Mouse (Mus musculus): ENCODE data around the gene Hist1h1c.
"Not testable (repeated sequence)": the region's sequence is repeated elsewhere in the genome, so short reads cannot be mapped to it uniquely, and the experiment has no call there.

Hist1h1c gene

DNA sequence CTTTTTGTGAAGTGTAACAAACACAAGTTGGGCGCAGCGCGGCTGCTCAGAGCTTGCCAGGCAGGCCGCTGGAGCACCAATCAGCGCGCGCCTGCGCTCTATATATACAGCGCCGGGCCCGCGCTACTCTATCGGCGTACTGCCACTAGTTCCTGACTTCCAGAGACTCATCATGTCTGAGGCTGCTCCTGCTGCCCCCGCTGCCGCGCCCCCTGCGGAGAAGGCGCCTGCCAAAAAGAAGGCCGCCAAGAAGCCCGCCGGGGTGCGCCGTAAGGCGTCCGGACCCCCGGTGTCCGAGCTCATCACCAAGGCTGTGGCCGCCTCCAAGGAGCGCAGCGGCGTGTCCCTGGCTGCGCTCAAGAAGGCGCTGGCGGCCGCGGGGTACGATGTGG, at the start of gene Hist1h1c:
Hist1h1c (plus strand) TSS at position 132 of the 392 bp plus-strand sequence.
- peak; percentile 95 for DNase-seq (ENCODE audit: low read depth, low spot score)

DNA sequence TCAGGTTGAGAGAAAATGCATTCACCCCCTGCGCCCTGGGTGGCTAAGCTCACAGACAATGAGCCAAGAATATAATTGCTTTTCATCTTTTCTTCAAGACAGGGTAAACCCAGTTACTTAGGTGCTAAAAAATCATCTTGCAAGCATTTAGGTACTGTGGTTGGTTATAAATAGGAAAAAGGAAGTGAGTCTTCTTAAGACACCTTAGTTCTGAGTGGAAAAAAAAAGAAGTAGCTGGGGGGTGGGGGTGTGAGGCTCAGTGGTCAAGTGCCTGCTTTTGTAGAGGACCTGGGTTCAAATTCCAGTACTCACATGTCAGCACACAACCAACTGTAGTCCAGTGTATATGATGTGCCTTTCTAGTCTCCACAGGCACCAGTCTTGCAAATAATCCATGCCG, 49.7 kb upstream of the Hist1h1c start:
- DNase-seq (ENCODE audit: low read depth, low spot score) = no peak

DNA sequence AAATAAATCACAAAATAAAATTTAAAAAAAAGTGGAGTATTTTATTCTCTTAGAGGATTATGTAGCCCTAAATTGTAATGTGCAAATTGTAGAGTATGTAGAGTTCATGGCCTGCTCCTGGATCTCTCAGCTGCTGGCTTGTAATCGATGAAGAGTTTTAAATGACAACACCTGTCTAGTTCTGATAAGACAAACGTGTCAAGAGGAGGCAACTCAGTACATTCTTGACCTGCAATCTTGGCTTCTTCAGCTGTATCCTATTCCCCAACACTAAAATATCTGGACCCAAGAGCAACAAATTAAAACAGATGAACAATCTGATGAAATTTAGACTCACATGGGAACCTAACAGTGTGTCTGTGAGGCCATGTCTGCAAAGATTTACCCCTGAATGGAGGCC, 49.1 kb upstream of the Hist1h1c start:
- no peak for DNase-seq (ENCODE audit: low read depth, low spot score)

DNA sequence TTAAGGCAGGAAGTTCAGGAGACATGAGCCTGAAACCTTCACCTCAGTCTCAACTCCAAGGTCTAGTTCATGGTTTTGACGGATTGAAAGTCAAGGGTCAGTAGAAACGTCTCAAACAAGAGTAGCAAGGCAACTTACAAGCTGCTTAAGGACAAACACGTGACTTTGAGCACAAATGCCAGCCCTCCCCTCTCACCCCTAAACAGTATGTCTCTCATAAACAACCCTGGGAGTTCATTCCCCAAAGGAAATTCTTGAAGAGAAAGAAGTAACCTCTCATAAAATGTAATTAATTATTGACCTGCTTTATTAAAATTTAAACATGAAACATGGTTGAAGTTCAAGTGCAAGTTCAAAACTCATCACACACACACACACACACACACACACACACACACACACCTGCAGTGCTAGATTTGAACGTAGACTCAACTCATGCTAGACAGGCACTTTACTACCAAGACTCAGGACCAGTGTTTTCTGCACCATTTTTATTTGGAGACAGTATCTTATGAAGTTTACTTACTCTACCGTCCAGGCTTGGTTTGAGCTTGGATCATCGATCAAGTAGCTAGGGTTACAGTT, 44.7 kb upstream of the Hist1h1c start:
- no peak for DNase-seq (ENCODE audit: low read depth, low spot score)

DNA sequence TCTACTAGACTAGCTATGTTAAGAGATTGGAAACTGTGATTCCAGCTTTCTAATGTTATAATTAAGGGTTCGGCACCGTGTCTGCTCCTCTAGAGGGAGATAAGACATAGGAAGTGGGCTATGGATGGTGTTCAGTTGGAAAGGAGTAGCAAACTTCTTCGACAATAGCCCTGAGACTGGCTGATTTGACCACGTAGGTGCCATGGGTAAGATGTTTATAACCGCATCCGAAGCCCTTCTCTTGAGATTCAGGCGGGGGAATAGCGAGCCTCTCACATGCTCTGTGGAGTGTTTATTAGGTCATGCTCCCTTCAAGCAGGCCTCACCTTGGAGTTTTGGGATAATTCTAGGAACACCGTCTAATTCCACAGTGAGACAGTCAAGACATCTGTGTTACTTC, 43.7 kb upstream of the Hist1h1c start:
- no peak for DNase-seq (ENCODE audit: low read depth, low spot score)

DNA sequence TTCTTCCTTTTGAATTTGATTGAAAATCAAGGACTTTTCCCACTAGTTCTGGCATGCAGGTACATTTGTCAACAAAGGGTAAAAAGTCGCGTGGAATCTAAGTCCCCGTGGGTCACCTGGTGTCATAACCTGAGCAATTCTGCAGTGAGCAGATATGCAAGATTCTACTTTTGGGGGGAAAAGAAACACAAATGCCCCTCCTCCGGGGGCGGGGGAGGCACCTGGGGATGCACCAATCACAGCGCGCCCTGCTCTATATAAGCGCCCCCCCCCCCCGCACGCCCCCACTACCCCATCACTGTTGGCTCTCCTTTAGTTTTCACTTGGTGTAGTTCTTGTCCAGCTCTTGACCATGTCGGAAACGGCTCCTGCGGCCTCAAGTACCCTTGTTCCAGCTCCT, 43.1 kb upstream of the Hist1h1c start, which contains the start of gene Hist1h1t:
Hist1h1t (plus strand) TSS at position 301 of the 400 bp plus-strand sequence.
- DNase-seq (ENCODE audit: low read depth, low spot score) = no peak

DNA sequence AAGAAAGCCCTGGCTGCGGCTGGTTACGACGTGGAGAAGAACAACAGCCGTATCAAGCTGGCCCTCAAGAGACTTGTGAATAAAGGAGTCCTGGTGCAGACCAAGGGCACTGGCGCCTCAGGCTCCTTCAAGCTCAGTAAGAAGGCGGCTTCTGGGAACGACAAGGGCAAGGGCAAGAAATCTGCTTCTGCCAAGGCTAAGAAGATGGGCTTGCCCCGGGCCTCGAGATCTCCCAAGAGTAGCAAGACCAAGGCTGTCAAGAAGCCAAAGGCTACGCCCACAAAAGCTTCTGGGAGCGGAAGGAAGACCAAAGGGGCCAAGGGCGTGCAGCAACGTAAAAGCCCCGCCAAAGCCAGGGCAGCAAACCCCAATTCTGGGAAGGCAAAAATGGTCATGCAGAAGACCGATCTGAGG, 42.5 kb upstream of the Hist1h1c start:
- no peak for DNase-seq (ENCODE audit: low read depth, low spot score)

DNA sequence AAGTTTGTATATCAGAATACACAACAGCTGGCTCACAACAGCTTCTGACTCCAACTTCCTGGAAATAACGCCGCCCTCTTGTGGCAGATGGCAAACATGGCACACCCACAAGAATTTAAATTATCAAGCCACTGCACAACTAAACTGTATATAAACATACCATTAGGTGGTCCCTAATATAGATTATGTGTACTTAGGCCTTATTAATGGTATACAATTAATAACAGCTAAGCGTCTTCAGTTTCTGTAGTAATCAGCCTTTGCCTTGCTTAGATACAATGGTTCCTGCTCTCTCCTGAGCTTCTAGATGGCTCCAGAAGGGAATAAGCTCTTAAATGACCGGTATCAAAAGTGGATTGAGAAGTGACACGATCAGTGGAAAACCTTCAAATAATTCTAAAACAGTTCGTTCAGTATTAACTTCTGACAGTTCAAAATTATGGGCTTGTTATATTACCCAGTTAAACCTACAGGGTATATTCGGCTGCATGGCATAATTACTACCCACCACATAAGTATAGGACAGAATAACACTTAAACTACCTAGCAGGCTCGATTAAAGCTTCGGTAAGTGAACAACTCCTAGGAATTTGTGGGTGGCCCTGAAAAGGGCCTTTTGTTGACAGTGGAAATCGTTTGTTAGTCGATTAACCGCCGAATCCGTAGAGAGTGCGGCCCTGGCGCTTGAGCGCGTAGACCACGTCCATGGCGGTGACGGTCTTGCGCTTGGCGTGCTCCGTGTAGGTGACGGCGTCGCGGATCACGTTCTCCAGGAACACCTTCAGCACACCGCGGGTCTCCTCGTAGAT, 40.9 kb upstream of the Hist1h1c start:
- DNase-seq (ENCODE audit: low read depth, low spot score) = peak; percentile 72

DNA sequence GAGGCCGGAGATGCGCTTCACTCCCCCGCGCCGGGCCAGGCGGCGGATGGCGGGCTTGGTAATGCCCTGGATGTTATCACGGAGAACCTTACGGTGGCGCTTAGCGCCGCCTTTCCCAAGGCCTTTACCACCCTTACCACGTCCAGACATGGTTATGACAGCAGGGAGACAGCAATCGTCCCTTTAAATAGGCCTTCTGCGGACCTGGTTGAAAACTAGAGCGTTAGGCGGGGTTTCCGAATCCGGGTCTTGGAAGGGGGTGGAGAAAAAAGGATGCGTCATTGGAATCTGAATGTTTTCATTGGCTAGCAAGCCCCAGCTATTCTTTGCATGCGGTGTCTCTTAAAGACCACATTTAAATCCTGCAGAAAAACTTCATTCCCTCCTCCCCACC, 40.3 kb upstream of the Hist1h1c start, which contains the start of gene Hist1h4c:
Hist1h4c (minus strand) TSS at position 155 of the 394 bp plus-strand sequence.
- DNase-seq (ENCODE audit: low read depth, low spot score) = peak; percentile 99

DNA sequence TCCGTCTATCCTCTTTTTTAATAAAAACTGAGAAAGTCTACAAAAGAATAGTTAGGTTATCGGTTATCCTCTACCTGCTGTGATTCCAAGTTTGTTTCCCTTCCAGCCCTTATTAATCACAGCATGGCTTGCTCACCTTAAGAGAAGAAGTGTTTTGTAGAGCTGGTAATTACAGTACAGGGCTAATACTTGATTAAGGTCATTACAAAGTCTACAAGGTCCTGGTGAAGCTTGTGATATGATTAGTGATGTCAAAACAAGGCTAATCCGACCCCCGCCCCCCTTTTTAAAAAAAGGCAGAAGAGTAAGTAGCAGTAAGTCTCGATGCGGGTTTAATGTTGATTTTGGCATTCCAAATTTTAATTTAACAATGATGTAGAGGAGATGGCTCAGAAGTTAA, 39.6 kb upstream of the Hist1h1c start:
- DNase-seq (ENCODE audit: low read depth, low spot score) = no peak

DNA sequence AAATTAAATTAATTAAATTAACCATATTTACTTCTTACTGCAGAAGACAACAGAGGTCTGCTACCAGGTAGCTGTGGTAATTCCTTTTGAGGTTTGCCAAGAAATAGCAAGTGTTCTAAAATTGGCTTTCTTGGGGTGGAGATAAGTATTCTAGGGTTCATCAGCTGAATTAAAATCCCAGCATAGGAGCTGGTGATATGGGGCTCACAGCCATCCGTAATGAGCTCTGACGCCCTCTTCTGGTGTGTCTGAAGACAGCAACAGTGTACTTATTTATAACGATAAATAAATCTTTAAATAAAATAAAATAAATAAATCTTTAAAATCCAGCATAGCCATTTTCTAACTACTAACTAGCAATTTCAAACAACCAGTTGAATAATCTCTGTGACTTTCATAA, 38.8 kb upstream of the Hist1h1c start:
- DNase-seq (ENCODE audit: low read depth, low spot score) = no peak

DNA sequence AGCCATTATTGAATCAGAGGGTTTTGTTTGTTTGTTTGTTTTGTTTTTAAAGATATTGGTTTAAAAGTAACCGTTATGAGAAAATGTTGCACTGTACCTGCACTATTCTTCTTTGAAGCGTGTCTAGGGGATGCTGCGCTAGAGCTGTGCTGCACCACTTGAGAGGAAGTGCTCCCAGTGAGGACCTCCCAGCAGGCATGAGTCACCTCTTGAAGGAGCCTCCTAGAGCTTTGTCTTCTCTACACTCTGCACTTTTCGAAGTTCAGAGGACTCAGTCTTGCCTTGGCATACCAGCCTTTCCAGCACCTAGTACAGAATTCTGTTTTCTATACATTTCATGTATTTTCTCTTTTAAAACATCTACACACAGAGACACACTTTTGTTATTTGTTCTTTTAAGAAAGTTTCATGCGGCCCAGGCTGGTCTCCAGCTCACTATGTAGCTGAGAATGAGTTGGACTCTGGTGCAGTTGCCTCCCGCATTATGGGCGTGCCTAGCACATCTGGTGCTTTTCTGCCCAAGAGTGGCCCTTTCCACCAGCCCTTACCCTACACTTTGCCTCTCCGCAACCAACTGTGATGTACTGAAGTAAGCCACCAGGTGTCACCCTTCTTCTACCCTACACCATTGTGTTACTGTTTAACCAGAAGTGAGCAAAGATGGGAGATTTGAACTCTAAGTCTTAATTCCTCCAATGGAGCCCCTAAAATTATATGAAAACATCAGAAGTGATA, 37.7 kb upstream of the Hist1h1c start:
- DNase-seq (ENCODE audit: low read depth, low spot score) = peak; percentile 89

DNA sequence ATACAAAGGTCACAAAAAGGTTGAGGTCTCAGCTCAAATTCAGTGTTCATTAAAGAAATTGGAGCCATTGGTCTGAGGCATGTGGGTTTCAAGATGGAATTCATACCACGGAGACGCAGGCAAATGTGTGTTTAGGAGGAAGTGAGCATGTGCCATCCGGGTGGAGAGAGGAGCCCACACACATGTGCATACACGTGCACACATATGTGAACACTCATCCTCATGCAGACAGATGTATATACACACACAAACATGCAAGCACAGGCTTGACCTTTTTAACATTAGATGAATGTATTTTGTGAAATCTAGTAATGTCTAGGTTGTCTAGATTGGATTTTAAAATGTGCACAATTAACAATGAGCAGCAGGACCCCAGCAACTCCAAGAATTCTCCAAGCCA, 36.4 kb upstream of the Hist1h1c start:
- no peak for DNase-seq (ENCODE audit: low read depth, low spot score)

DNA sequence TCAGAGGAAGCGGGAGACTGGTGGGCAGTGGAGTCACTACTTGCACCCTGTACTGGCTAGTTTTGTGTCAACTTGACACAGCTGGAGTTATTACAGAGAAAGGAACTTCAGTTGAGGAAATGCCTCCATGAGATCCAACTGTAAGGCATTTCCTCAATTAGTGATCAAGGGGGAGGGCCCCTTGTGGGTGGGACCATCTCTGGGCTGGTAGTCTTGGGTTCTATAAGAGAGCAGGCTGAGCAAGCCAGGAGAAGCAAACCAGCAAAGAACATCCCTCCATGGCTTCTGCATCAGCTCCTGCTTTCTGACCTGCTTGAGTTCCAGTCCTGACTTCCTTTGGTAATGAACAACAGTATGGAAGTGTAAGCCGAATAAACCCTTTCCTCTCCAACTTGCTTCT, 35.8 kb upstream of the Hist1h1c start:
- DNase-seq (ENCODE audit: low read depth, low spot score) = not testable (repeated sequence)

DNA sequence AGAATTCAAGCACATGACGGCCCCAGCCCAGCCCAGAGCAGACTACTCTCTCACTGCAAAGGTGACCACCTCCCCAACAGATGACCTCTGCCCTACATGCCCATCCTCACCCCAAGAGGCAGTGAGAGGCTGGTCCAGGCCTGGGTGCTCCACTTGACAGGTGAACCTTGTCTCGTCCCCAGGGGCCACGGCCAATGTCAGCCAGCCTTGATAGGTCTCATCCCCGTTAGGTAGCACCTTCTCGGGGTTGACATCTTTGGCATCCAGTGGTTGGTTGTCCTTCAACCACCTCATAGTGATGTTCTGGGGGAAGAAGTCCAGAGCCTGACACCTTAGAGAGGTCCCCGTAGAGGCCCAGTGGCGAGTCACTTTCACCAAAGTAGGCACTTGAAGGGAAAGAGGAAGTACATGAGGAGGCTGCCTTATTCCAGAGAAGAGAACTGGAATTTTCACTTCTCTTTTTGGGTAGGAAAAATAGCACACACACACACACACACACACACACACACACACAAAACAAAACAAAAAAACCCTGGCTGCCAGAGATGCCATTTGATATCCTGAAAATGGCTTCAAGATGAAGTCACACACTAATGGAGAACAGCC, 32.8 kb upstream of the Hist1h1c start:
- DNase-seq (ENCODE audit: low read depth, low spot score) = no peak

DNA sequence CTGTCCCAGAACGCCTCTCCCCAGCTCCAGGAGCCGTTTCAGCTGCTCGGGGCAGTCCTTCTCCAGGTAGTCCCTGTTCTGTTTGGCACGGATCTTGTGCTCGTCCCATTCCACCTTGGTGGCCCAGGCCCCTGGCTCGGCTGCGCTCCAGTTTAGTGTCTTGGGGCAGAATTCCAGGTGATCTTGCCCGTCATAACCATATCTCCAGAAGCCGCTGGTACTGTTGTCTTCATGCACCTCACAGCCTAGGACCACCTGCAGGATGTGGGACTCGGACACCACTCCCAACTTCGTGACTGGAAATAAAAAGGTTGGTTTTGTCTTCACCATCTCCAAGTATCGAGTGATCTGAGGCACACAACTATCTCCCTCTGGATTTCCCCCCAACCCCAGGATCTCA, 31.8 kb upstream of the Hist1h1c start:
- no peak for DNase-seq (ENCODE audit: low read depth, low spot score)

DNA sequence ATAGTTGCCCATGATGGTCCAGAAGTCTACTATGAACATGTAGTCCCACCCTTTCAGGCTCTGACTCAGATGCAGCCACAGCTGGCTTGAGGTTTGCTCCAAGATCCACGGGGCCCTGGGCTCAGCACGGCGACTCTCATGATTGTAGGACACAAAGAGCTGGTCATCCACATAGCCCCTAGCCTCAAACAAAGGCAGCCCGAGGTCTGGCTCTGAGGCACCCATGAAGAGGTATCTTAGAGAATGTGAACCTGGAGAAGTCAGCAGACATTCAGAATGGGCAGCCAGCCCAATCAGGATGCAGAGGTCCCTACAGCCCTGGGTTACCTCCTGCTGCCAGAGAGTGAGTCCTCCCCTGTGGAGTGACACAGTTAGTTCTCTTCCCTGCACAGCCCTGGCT, 30.6 kb upstream of the Hist1h1c start:
- no peak for DNase-seq (ENCODE audit: low read depth, low spot score)

DNA sequence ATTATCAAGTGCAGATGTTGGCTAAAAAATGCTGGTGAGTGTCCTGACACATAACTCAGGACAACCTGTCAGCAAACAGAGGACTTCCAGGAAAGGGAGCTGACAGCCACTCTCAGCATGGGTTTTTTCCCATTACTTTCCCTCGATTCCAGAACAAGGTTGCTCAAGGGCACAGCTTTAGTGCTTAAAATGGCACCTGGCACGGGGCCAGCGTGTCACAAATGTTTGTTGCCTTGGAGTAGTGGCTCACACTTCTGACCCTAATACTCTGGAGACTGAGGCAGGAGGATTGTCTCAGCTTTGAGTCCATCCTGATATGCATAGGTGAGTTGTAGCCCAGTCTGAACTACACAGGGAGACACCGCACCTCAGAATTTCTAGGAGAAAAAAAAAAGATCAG, 30.0 kb upstream of the Hist1h1c start:
- no peak for DNase-seq (ENCODE audit: low read depth, low spot score)

DNA sequence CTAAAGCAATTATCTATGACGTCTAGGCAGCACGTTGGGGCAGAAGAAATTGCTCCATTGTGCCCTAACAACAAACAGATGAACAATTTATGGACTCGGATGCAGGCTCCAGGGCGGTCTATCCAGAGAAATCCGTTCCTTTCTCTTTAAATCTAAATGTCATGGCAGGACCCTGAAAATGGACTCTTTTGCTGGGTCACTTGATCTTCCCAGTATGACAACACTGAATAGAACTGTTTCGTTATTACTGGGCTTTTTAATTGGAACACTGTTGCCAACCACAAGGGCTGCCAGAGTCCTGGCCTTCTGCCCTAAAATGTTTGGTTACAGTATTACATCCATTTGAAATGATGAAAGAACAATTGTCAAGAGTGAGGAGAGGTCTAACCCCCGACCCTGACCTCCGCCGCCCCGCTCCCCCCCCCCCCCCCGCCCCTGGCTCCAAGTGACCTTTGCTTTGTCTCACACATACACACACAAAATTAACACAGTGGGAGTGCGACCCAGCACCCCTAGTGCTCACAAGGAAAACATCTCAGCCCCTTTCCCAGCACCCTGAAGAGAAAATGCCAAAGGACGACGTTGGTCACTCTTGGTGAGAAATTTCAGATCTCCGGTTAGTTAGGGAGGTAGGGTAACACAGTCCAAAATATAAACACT, 28.8 kb upstream of the Hist1h1c start:
- no peak for DNase-seq (ENCODE audit: low read depth, low spot score)

DNA sequence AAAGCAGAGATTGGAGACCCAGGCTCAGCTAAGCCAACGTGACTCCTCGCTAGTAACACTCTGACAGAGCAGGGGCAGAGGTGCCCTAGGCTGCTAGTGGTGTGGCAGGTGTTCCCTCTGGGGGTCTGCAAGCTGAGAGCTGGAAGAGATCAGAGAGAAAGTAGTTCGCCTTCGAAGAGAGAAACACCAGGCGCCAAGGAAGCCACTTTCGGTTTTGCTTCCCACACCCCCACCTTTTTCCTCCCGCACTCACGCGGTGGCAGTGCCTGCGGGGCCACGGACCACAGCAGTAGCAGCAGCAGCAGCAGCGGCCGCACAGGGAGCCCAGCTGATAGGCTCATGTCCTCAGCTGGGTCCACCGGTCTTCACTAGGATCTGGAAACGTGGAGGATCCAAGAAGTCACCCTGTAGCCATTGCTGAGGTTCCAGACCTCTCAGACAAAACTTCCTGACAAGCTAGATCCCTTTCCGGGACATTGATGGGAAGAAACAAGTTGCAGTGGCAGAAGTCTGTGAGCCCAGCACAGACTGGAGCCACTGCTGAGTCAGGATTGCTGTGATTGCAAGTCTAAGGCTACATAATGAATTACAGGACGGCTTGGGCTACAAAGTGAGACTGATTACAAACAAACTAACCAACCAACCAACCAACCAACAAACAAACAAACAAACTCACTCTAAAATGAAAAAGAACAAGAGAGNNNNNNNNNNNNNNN, 28.1 kb upstream of the Hist1h1c start, which contains the start of gene Hfe:
Hfe (minus strand) TSS at position 481 of the 716 bp plus-strand sequence.
- DNase-seq (ENCODE audit: low read depth, low spot score) = peak; percentile 37
